Mouse (Mus musculus): ENCODE measurements around the gene Hadha. TPM values are rescaled to one million over a fixed set of nuclear protein-coding genes. Genes with fewer than 3 reads are reported as not detected.

The Hadha gene
- 100 to 108 TPM (median 105 TPM) in 4 replicates for total RNA-seq (2023)

GRCm38 (mm10) chr5:30154474-30155394 lies at the start of gene Hadha, which contains the start of gene Hadhb:
Gene Hadha (minus strand): TSS chr5:30155162.
Gene Hadhb (plus strand): TSS chr5:30155248.

GRCm38 (mm10) chr5:30105668-30106300 lies 49.2 kb downstream of the Hadha start, which contains the start of gene 3110082J24Rik:
Gene 3110082J24Rik (minus strand): TSS chr5:30106086.

GRCm38 (mm10) chr5:30104841-30105667 lies 49.9 kb downstream of the Hadha start, which contains the start of gene Garem2:
Gene Garem2 (plus strand): TSS chr5:30105161.

GRCm38 (mm10) chr5:30072825-30073821 lies 81.8 kb downstream of the Hadha start, which contains the start of gene Tyms:
Gene Tyms (minus strand): TSS chr5:30073617.

Other genes with a start within 250 kb of the Hadha start
- not detected in 4 replicates for gene Il6, start 142.0 kb downstream of the Hadha start, total RNA-seq (2023)
- gene Tyms, start 81.5 kb downstream of the Hadha start, total RNA-seq (2023): 2.7 to 3.7 TPM (median 2.8 TPM) in 4 replicates
- gene Garem2, start 50.0 kb downstream of the Hadha start, total RNA-seq (2023): not detected in 4 replicates
- not detected in 4 replicates for gene 3110082J24Rik, start 49.1 kb downstream of the Hadha start, total RNA-seq (2023)
- 88.6 to 93.8 TPM (median 91.7 TPM) in 4 replicates for gene Hadhb, start 86 bp upstream of the Hadha start, total RNA-seq (2023)
- gene Adgrf3, start 50.6 kb upstream of the Hadha start, total RNA-seq (2023): not detected in 4 replicates
- gene Selenoi, start 77.4 kb upstream of the Hadha start, total RNA-seq (2023): 16.6 to 24.3 TPM (median 18.8 TPM) in 4 replicates
- 0.38 TPM in 1 of 4 replicates, not detected in the others for gene Drc1, start 126.2 kb upstream of the Hadha start, total RNA-seq (2023)

Data from B cell, adult 62 days (primary cell).